Mouse (Mus musculus) intestine, embryonic 16.5 days (tissue): ENCODE measurements at regions not wholly inside any gene's neighbourhood (a gene's known extent, or its start where the extent isn't known, plus 50 kb on each side); places are given as distances from the start of the nearest gene placed in this dataset.

Experiments used
- ATAC-seq: fragments of 200-750 bp; cut with Nextera tagmentation; 2 replicates; pipeline ENCODE4 v1.8.0; 2017; ENCODE audit warnings: moderate TSS enrichment, moderate library complexity
- H3K27ac ChIP-seq: fragments of 300-500 bp; sonication (generic); 2 replicates; pipeline ENCODE4 v1.5.1; 2014; ENCODE audit warnings: mild to moderate bottlenecking, low read length
- H3K27me3 ChIP-seq: fragments of 300-500 bp; sonication (generic); replicated peaks from 2 replicates; pipeline ENCODE4 v1.6.1; 2014; ENCODE audit warnings: low read length, control low read depth, mixed read lengths; ENCODE audit not compliant: control insufficient read depth, insufficient read depth
- H3K36me3 ChIP-seq: fragments of 300-500 bp; sonication (generic); 2 replicates; pipeline ENCODE4 v1.6.1; 2014; ENCODE audit warnings: low read length, control low read depth; ENCODE audit not compliant: control insufficient read depth, insufficient read depth
- H3K4me1 ChIP-seq: fragments of 300-500 bp; sonication (generic); 2 replicates; pipeline ENCODE4 v1.6.1; 2014; ENCODE audit warnings: low read length, control low read depth, mixed read lengths; ENCODE audit not compliant: control insufficient read depth, insufficient read depth
- H3K4me2 ChIP-seq: fragments of 300-500 bp; sonication (generic); 2 replicates; pipeline ENCODE4 v1.6.1; 2014; ENCODE audit warnings: low read depth, low read length, control low read depth
- H3K4me3 ChIP-seq: fragments of 300-500 bp; sonication (generic); 2 replicates; pipeline ENCODE4 v1.5.1; 2014; ENCODE audit warnings: mild to moderate bottlenecking, low read length
- H3K9ac ChIP-seq: fragments of 300-500 bp; sonication (generic); 2 replicates; pipeline ENCODE4 v1.6.1; 2014; ENCODE audit warnings: low read depth, low read length
- H3K9me3 ChIP-seq: fragments of 300-500 bp; sonication (generic); 2 replicates; pipeline ENCODE4 v1.6.1; 2016; ENCODE audit warnings: low read length, control low read depth; ENCODE audit not compliant: control insufficient read depth
- WGBS: fragments of 180-500 bp; shearing (Covaris S2); extraction: QIAGEN DNeasy Blood & Tissue Kit; methylation state at CpG from one replicate; pipeline ENCODE4 v1.1.7; 2014; 5-methylcytosine and 5-hydroxymethylcytosine counted together

GRCm38 (mm10) chr4:73467982-73468565, 63.2 kb upstream of the Gm11487 start:
- no peaks in the 10 kb centered on the region for H3K27me3 ChIP-seq
- H3K4me2 ChIP-seq: no peak overlapping the region
- no peak for ATAC-seq
- 87% methylated on average over 1 of the region's 1 CpGs for WGBS
- no peaks in the 10 kb centered on the region for H3K9me3 ChIP-seq
- H3K27ac ChIP-seq: no peak overlapping the region
- H3K4me1 ChIP-seq: no peaks in the 10 kb centered on the region
- no peaks in the 10 kb centered on the region for H3K36me3 ChIP-seq
- no peak overlapping the region for H3K4me3 ChIP-seq
- no peak overlapping the region for H3K9ac ChIP-seq
